Mouse (Mus musculus): ENCODE data around the gene Cnot10. TPM values are rescaled to one million over a fixed set of nuclear protein-coding genes. Genes with fewer than 3 reads are reported as not detected.

The Cnot10 gene
- total RNA-seq, 2 experiments from 2014 or later = 14.1 to 17.6 TPM

GRCm38 (mm10) chr9:114554355-114554979 lies 85.5 kb downstream of the Cnot10 start:
- ATAC-seq (replicated peaks; ENCODE audit: low FRiP score, poor library complexity, severe bottlenecking) = no peak

- ATAC-seq (replicated peaks; ENCODE audit: low FRiP score, poor library complexity, severe bottlenecking) = no peak
Measured at GRCm38 (mm10) chr9:114553828-114554227, 86.2 kb downstream of the Cnot10 start.

GRCm38 (mm10) chr9:114550033-114550432 lies 90.0 kb downstream of the Cnot10 start:
- ATAC-seq (replicated peaks; ENCODE audit: low FRiP score, poor library complexity, severe bottlenecking) = no peak

GRCm38 (mm10) chr9:114549117-114549516 lies 90.9 kb downstream of the Cnot10 start:
- no peak for ATAC-seq (replicated peaks; ENCODE audit: low FRiP score, poor library complexity, severe bottlenecking)

- no peak for ATAC-seq (replicated peaks; ENCODE audit: low FRiP score, poor library complexity, severe bottlenecking)
Measured at GRCm38 (mm10) chr9:114548496-114548895, 91.5 kb downstream of the Cnot10 start.

- ATAC-seq (replicated peaks; ENCODE audit: low FRiP score, poor library complexity, severe bottlenecking) = no peak
Measured at GRCm38 (mm10) chr9:114547643-114548077, 92.3 kb downstream of the Cnot10 start.

GRCm38 (mm10) chr9:114546765-114547164 lies 93.2 kb downstream of the Cnot10 start:
- no peak for ATAC-seq (replicated peaks; ENCODE audit: low FRiP score, poor library complexity, severe bottlenecking)

GRCm38 (mm10) chr9:114544754-114545393 lies 95.1 kb downstream of the Cnot10 start:
- ATAC-seq (replicated peaks; ENCODE audit: low FRiP score, poor library complexity, severe bottlenecking) = no peak

- ATAC-seq (replicated peaks; ENCODE audit: low FRiP score, poor library complexity, severe bottlenecking) = no peak
Measured at GRCm38 (mm10) chr9:114543882-114544753, 95.9 kb downstream of the Cnot10 start.

- no peak for ATAC-seq (replicated peaks; ENCODE audit: low FRiP score, poor library complexity, severe bottlenecking)
Measured at GRCm38 (mm10) chr9:114541279-114541741, 98.7 kb downstream of the Cnot10 start.

GRCm38 (mm10) chr9:114538996-114539563 lies 100.9 kb downstream of the Cnot10 start:
- no peak for ATAC-seq (replicated peaks; ENCODE audit: low FRiP score, poor library complexity, severe bottlenecking)

GRCm38 (mm10) chr9:114536628-114537027 lies 103.4 kb downstream of the Cnot10 start:
- ATAC-seq (replicated peaks; ENCODE audit: low FRiP score, poor library complexity, severe bottlenecking) = no peak

Other genes starting within 250 kb of the Cnot10 start
- gene Crtap, start 249.5 kb downstream of the Cnot10 start, total RNA-seq (2015; ENCODE audit: low replicate concordance) = 10.1 and 12.6 TPM in 2 replicates
- gene Crtap, start 249.5 kb downstream of the Cnot10 start, total RNA-seq (2017; ENCODE audit: low replicate concordance) = 1.7 and 3.5 TPM in 2 replicates
- gene Glb1, start 239.1 kb downstream of the Cnot10 start, total RNA-seq (2015; ENCODE audit: low replicate concordance) = 7.6 and 8.8 TPM in 2 replicates
- gene Glb1, start 239.1 kb downstream of the Cnot10 start, total RNA-seq (2017; ENCODE audit: low replicate concordance) = 2.3 and 3.3 TPM in 2 replicates
- gene Tmppe, start 239.1 kb downstream of the Cnot10 start, total RNA-seq (2015; ENCODE audit: low replicate concordance) = not detected in 2 replicates
- gene Tmppe, start 239.1 kb downstream of the Cnot10 start, total RNA-seq (2017; ENCODE audit: low replicate concordance) = 2.3 TPM in 2 replicates
- 2.5 TPM in 1 of 2 replicates, not detected in the other for gene Ccr4, start 135.3 kb downstream of the Cnot10 start, total RNA-seq (2015; ENCODE audit: low replicate concordance)
- gene Ccr4, start 135.3 kb downstream of the Cnot10 start, total RNA-seq (2017; ENCODE audit: low replicate concordance) = 0.39 TPM in 1 of 2 replicates, not detected in the other
- not detected in 2 replicates for gene C130032M10Rik, start 124.5 kb downstream of the Cnot10 start, total RNA-seq (2015; ENCODE audit: low replicate concordance)
- gene C130032M10Rik, start 124.5 kb downstream of the Cnot10 start, total RNA-seq (2017; ENCODE audit: low replicate concordance) = not detected in 2 replicates
- not detected in 2 replicates for gene Trim71, start 75.8 kb downstream of the Cnot10 start, total RNA-seq (2015; ENCODE audit: low replicate concordance)
- gene Trim71, start 75.8 kb downstream of the Cnot10 start, total RNA-seq (2017; ENCODE audit: low replicate concordance) = not detected in 2 replicates
- 22.7 and 42.3 TPM in 2 replicates for gene Dync1li1, start 48.6 kb upstream of the Cnot10 start, total RNA-seq (2015; ENCODE audit: low replicate concordance)
- 23.9 and 33.0 TPM in 2 replicates for gene Dync1li1, start 48.6 kb upstream of the Cnot10 start, total RNA-seq (2017; ENCODE audit: low replicate concordance)
- 8.8 and 9.7 TPM in 2 replicates for gene Cmtm6, start 90.9 kb upstream of the Cnot10 start, total RNA-seq (2015; ENCODE audit: low replicate concordance)
- 10.4 and 20.0 TPM in 2 replicates for gene Cmtm6, start 90.9 kb upstream of the Cnot10 start, total RNA-seq (2017; ENCODE audit: low replicate concordance)
- 64.1 and 71.7 TPM in 2 replicates for gene Cmtm7, start 141.7 kb upstream of the Cnot10 start, total RNA-seq (2015; ENCODE audit: low replicate concordance)
- 46.0 and 46.4 TPM in 2 replicates for gene Cmtm7, start 141.7 kb upstream of the Cnot10 start, total RNA-seq (2017; ENCODE audit: low replicate concordance)
- gene Cmtm8, start 204.0 kb upstream of the Cnot10 start, total RNA-seq (2015; ENCODE audit: low replicate concordance) = 5.4 TPM in 1 of 2 replicates, not detected in the other
- gene Cmtm8, start 204.0 kb upstream of the Cnot10 start, total RNA-seq (2017; ENCODE audit: low replicate concordance) = not detected in 2 replicates